Mouse (Mus musculus) T-helper 17 cell (primary cell): Measurements from ENCODE around the gene Gm20388.

Experiments
- in situ Hi-C, 2 experiments: fragments of 300-600 bp; cut with MboI, MseI; formaldehyde crosslinking; loops; 1 replicate in 1 of 2; 2 replicates in 1 of 2; pipeline ENCODE4 v1.15.1; 2025; ENCODE audit warnings: high pct_unique_total_duplicates in 2 of 2

Gene Gm20388

DNA sequence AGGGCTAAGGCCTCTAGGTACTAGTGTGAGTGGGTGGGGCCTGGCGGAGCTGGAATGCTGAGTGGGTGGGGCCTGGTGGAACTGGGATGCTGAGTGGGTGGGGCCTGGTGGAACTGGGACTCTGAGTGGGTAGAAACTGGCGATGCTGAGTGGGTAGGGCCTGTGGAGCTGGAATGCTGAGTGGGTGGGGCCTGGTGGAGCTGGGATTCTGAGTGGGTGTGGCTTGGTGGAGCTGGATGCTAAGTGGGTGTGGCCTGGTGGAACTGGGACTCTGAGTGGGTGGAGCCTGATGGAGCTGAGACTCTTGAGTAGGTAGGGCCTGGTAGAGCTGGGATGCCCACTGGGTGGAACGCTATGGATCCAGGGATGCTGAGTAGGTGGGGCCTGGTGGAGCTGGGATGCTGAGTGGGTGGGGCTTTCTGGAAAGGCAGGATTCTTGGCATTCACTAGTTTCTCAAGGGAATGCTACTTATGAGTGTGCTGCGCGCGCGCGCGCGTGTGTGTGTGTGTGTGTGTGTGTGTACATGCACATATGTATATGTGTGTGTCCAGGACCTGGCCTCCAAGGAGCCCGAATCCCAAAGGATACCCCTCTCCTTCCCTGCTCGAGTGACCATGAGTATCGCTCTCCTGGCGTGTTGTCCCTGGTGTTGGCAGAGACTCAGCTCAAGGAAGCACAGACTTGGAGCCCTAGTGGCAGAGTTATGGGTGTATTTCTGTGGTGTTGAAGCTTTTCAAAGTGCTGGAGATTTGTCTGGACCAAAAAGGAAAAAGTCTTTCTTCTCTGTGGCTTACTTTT is 608.3 kb downstream of the Gm20388 start:
- in situ Hi-C loops, result no loop called here

DNA sequence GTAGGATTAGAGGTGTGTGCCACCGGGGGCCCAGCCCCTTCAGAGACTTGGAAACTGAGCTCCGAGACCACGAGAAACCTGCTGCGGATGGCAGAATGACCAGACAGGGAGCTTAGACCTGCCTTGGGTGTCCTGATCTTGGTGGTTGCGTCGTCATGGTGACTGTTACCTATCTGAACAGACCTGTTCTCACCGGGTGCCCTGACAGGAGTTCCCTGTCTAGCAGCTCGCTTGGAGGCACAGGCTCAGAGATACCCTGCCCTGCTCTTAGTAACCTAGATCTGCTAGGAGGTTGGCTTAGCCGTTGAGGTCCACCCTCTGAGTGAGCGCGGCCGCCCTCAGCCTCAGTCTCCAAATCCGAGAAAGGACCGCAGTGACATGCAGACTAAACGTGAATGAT is 609.6 kb downstream of the Gm20388 start:
- in situ Hi-C loops, result loop anchor here in 1 of 2 experiments (5.0 kb wide), 1 partner anchor 98 kb away; no protein-coding TSS in a partner anchor

DNA sequence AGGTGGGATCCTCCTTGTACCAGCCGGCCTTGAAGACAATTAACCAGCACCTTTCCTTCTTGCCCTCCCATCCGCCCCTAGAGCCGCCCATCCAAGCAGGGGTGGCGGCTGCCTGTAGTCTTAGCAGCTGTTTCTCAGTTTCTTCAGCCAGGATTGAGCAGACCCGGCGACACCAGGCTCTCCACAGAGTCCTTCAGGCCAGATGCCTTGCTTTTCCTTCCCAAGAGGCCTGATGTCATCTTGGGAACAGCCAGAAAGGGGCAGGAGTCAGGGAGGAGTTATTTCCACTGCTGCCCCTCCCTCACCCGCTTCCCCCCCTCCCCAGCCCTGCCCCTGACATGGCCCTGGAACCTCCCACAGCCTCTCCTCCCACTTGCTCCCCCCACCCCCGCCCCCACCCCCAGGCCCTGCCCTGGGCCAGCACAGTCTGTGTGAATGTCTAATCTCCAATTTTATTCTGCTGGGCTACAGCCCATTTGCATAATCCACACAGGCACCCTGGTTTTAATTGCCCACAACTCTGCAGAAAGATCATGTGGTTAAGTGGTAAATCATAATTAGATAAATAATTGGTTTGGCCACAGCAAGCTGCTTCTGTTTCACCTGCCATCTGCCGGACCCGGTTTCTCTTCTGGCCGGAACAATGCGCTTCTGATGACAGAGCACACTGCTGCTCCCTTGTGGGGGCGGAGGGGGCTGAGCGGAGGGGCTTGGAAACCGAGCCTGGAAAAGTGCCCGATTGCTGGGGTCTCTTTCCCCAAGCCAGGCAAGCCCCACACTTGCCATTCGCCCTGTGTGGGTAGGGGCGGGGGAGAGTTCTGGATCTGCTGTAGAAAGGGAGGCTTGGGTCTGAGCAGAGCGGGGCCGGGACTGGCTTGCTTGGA is 610.3 kb downstream of the Gm20388 start:
- in situ Hi-C loops, result loop anchor here in 1 of 2 experiments (5.0 kb wide), 1 partner anchor 99 kb away; no protein-coding TSS in a partner anchor

- in situ Hi-C loops, result loop anchor here in 1 of 2 experiments (5.0 kb wide), 1 partner anchor 99 kb away; no protein-coding TSS in a partner anchor
These were observed 610.9 kb downstream of the Gm20388 start for GRCm38 (mm10) chr8:120521591-120521965.

DNA sequence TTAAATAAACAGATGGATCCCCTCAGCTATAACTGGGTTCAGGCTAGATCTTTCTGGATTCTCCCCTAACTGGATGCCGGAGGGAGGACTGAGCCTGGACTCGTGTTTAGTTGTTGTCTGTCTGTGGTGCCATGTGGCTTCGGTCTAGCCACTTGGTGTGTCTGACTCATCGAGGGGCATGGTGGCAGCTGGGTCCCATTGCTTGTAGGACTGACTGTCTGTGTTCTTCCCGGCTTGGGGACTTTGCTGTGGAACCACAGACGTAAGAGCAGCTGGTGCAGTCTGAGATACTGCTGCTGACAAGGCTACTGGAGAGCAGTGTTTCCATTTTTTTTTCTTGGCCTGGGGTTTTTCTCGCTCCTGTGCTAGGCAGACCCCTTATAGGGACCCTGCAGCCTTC is 613.0 kb downstream of the Gm20388 start:
- in situ Hi-C loops, result loop anchor here in 1 of 2 experiments (5.0 kb wide), 1 partner anchor 101 kb away; no protein-coding TSS in a partner anchor

DNA sequence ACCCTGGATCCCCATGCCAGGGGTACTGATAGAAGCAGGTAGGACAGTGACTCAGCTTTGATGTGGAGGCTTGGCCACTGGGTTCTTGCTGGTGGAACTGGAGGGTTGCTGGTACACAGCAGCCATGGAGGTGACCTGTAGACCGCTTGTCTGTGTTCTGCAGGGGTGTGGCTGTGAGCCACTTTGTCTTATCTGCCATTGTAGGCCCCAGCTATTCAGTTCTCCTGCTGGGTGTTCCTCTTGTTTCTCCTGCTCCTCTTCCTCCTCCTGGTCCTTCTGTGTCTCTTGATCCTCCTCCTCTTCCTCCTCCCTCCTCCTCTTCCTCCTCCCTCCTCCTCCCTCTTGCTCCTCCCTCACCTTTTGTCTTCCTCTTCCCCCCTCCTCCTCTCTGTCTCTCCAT is 614.5 kb downstream of the Gm20388 start:
- in situ Hi-C loops, result no loop called here

- in situ Hi-C loops, result no loop called here
These were observed 615.2 kb downstream of the Gm20388 start for GRCm38 (mm10) chr8:120525832-120526231.

DNA sequence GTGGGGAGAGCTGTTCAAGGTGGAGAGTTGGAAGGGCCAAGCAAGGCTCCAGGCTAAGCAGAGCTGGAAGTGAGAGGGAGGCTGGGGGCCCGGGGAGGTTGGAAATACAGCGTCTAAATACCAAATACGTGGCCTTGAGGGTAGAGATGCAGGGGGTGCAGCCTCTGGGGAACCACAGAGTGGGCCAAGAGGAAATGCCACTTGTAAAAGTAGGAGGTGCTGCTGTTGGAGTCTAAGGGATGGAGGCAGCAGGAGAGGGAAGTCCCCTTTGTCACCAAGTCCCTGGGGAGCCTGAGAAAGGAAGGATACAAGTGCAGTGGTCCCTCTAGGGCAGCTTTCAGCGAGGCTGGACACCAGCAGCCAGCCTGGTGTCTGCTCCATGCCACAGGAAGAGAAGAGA is 615.9 kb downstream of the Gm20388 start:
- in situ Hi-C loops, result no loop called here

- in situ Hi-C loops, result no loop called here
These were observed 617.7 kb downstream of the Gm20388 start for GRCm38 (mm10) chr8:120528332-120528731.

DNA sequence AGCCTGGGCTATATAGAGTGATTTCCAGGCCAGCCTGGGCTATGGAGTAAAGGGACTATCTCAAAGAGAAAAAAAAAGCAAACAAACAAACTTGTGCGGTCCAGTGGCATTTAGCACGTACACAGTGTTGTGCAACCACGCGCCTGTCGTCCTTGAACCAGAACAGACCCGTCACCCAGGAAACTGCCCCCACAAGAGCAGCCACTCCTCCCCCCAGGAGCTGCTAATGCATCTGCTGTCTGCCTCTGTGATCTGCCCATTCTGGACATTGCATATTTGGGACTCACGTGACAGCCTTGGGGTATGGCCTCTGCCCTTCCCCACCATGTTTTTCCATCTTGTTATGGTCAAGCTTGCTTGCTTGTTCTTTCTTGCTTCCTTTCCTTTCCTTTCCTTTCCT is 618.6 kb downstream of the Gm20388 start:
- in situ Hi-C loops, result no loop called here

GRCm38 (mm10) chr8:120530954-120531656 is 620.5 kb downstream of the Gm20388 start:
- in situ Hi-C loops, result no loop called here

- in situ Hi-C loops, result no loop called here
These were observed 621.3 kb downstream of the Gm20388 start for GRCm38 (mm10) chr8:120531775-120532516.

GRCm38 (mm10) chr8:120532517-120533215 is 622.0 kb downstream of the Gm20388 start:
- in situ Hi-C loops, result no loop called here

- in situ Hi-C loops, result no loop called here
These were observed 622.7 kb downstream of the Gm20388 start for GRCm38 (mm10) chr8:120533380-120533779.

DNA sequence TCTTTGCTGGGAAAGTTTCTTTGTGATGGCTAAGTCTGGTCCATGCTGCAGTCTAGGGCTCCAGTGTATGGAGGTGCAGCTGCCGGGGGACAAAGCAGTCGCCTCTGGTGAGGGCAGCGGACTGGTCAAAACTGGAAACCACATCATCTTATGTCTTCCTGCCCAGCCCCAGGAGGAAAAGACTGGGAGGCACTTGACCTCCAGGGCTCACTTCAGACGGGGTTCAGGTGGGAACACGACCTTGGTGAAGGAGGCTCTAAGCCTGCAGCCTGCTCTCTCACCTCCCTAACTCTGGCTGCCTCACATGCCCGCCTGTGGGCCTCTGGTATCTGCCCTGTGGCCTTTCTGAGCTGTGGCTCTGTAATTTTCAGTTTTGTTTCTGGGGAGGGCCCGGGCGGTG is 623.4 kb downstream of the Gm20388 start:
- in situ Hi-C loops, result no loop called here

- in situ Hi-C loops, result no loop called here
These were observed 624.1 kb downstream of the Gm20388 start for GRCm38 (mm10) chr8:120534504-120535368.

GRCm38 (mm10) chr8:120535452-120536305 is 625.0 kb downstream of the Gm20388 start:
- in situ Hi-C loops, result no loop called here
